Mouse (Mus musculus) spleen, postnatal 36 days (tissue): ENCODE data around the gene Basp1.

Experiments
- DNase-seq, 2 experiments: peaks; one replicate each; pipeline ENCODE4 v3.0.0; 2022; ENCODE audit warnings: low spot score in 2 of 2, mixed read lengths in 1 of 2

The Basp1 gene

GRCm38 (mm10) chr15:25364160-25364818 is 49.3 kb downstream of the Basp1 start:
- no peak for DNase-seq

- DNase-seq: no peak
Observed at GRCm38 (mm10) chr15:25363636-25364035, 49.9 kb downstream of the Basp1 start.

DNA sequence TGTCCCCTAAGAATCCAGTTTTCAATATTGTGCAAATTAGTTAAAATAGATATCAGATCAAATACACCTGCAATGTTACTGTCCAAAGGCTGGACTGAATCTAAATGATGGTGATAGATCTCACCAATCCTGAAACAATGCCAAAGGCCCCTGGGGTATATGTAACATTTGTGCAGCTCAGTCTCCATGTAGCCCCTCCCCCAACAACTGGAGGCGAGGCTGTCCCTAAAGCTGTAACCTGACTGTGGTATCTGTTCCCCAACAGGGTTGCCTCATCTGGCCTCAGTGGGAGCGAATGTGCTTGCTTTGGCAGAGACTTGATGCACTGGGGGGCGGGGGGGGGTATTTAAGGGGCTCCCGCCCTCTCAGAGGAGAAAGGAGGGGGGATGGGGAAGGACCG is 52.7 kb downstream of the Basp1 start:
- DNase-seq: no peak

GRCm38 (mm10) chr15:25358680-25359097 is 54.9 kb downstream of the Basp1 start:
- peak in 1 of 2 experiments; percentile 6 for DNase-seq

DNA sequence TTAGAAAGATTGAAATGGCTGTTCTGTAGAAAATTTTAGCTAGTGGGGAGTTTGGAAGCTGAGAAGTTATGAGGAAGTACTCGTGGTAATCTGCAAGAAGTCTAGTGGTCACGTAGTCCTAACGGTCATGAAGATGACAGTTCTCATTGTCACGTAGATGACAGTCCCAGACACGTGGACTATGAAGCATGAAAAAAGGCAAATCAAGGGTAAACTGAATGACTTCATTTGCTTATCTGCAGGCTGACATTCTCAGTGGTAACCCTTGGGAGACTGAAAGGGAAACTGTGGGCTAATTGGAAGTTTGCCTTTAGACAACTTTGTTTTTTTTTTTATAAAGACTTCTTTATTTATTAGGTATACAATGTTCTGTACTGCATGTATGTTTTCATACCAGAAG is 58.2 kb downstream of the Basp1 start:
- DNase-seq: no peak

GRCm38 (mm10) chr15:25354738-25355137 is 58.8 kb downstream of the Basp1 start:
- peak in 1 of 2 experiments; percentile 3 for DNase-seq

GRCm38 (mm10) chr15:25353498-25353897 is 60.1 kb downstream of the Basp1 start:
- DNase-seq: no peak

DNA sequence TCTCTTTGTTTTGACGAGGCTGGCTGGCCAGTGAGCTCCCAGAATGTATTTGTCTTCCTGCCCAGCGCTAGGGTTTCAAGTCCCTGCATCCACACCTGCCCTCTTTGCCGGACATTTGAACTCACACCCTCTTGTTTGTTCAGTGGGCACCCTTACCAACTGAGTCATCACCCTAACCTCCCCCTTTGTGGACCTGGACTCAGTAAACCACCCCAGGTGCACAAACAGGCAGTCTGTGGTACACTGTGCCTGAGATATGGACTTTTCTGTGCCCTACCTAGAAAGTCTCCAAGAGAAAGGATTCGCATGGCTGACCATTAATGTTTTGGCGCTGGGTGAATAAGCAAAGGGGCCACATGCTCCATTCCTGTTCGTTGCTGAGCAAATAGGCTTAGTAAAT is 70.3 kb downstream of the Basp1 start:
- no peak for DNase-seq

DNA sequence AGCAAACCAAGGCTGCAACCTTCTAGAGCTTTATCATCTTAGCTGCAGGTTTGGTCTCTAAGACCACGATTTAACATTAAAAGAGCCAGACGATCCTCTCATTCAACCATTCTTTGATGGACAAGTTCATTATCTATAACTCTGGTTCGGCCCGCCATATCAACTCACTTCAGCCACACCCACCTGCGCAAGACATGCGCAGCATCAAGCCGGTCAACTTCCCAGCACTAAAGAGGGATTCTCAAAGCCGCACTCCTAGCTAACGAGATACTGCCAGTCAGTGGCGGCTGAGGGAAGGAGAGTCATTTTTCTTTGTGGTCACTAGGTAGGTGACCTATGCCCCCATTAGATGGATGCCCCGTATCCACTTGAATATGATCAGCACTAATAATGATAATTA is 78.3 kb downstream of the Basp1 start:
- DNase-seq: no peak

DNA sequence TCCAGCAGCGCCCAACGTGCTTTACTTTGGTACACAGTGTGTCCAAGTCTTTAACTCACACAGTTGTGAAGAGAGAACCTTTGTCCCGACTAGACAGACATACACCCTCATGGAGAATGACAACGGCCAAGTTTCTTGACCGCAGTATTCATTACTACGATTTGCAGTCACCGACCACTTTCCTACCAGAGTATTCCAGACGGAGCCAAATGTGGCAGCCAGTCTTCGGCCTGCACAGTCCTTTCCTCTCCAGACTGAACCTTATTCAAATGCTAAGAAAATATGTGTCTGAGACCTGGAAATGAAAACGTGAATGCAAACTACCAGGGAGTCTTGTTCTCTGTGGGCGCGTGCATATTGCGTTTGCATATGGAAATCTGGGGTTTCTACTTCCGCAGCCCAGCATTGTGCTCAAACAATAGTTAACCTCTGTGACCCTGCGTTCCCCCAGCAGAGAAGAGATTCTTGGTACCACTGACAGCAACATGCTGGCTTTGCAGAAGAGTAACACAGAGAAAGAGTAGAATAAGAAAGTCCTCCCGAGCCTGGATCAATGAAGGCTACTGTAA is 81.6 kb downstream of the Basp1 start:
- DNase-seq: no peak

GRCm38 (mm10) chr15:25330946-25331345 is 82.6 kb downstream of the Basp1 start:
- DNase-seq: no peak

- DNase-seq: no peak
Observed at GRCm38 (mm10) chr15:25322601-25323000, 91.0 kb downstream of the Basp1 start.

- peak in 1 of 2 experiments; percentile 28 for DNase-seq
Observed at GRCm38 (mm10) chr15:25322111-25322510, 91.5 kb downstream of the Basp1 start.

- DNase-seq: peak in 1 of 2 experiments; percentile 5
Observed at GRCm38 (mm10) chr15:25321636-25322035, 91.9 kb downstream of the Basp1 start.

DNA sequence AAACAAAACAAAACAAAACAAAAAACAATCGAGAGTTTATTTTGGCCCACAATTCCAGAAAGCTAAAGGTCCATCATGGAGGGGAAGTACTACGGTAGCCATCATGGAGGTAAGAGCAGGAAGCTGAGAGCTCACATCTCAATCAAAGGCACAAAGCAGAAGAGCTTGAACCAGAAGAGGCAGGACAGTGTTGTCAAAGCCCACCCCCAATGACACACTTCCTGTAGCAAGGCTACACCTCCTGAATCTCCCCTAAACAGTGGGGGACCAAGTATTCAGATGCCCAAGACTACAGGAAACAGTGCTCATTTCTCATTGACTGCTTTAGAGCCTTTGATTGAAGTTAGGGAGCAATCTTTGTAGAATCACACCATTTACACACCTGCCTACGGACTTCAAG is 99.1 kb downstream of the Basp1 start:
- no peak for DNase-seq
